17 mouse cellular contexts compared by ENCODE assay signal in the genomic region with DNA sequence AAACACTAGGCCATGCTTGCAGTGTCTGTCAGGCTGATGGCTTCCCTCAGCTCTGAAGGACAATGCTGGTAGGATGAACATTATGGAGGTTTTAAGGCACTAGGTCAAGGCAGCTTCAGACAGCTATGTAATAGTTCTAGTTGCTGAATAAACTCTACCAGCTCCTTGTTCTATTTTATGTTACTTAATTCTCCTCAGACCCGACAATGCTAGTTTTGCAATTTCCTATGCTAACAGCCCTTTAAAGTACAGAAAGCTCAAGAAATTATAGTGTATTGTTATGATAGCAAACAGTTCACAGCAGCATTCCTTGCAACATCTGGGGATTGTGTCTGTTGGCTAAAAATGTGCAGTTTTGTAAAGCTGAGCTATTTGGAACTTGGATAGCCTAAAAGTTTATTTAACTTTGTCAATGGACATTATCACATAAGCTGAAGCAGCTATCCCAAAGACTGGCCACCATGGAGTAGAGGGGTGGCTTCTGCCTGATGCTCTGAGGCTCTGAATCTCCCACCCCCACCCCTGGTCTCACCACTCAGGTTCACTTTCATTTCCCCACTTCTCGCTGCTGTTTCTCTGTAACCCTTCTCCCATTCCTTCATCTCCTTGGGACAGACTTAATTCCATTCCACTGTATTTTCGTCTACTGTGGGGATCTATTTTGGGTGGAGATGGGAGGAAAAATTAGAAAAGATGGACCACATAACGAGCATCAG. TPM values are rescaled to one million over a fixed set of nuclear protein-coding genes. Genes with fewer than 3 reads are reported as not detected.
"Had no signal": no experiment of that assay in that cellular context is flagged by ENCODE, and none has a peak within 500 bp of the region (broad histone marks: within the 10 kb centered on the region; RNA-seq: fewer than 3 reads in every experiment).

No protein-coding gene starts in this region.

- H3K27me3 ChIP-seq: megakaryocyte, embryonic 14.5 days; midbrain, embryonic 12.5 days had no signal

- H3K27ac ChIP-seq: limb, embryonic 12.5 days; liver, embryonic 14.5 days; midbrain, embryonic 12.5 days had no signal

- ATAC-seq: intestine, postnatal 0 days; lung, postnatal 0 days had no signal

- H3K4me3 ChIP-seq: limb, embryonic 12.5 days; megakaryocyte, embryonic 14.5 days; midbrain, embryonic 12.5 days had no signal

- H3K9me3 ChIP-seq: limb, embryonic 12.5 days; midbrain, embryonic 12.5 days had no signal

- H3K9ac ChIP-seq: limb, embryonic 12.5 days; liver, embryonic 14.5 days; midbrain, embryonic 12.5 days had no signal

- H3K36me3 ChIP-seq: limb, embryonic 12.5 days; midbrain, embryonic 12.5 days had no signal

- H3K4me2 ChIP-seq: limb, embryonic 12.5 days; midbrain, embryonic 12.5 days had no signal

- DNase-seq: kidney, adult 8-10 months; kidney, postnatal 25 days; layer of hippocampus, adult 9-11 months; layer of hippocampus, postnatal 36 days; lung, adult 2 months; lung, postnatal 36 days; right cerebral cortex, postnatal 14 days; thymus, adult 18-20 months; thymus, postnatal 14 days had no signal

- H3K4me1 ChIP-seq: limb, embryonic 12.5 days; midbrain, embryonic 12.5 days had no signal

RNA-seq across cellular contexts. Expression of a gene that starts 58.0 kb away (rescaled TPM):
- total RNA-seq: liver, adult 2 months had no signal
- polyA plus RNA-seq: liver, adult 2 months; small intestine, adult 2 months had no signal
